Mouse (Mus musculus): ENCODE data around the gene Gnaq. TPM values are rescaled to one million over a fixed set of nuclear protein-coding genes. Genes with fewer than 3 reads are reported as not detected.

Gnaq gene
- polyA plus RNA-seq, 1 experiment: 56.2 TPM

DNA sequence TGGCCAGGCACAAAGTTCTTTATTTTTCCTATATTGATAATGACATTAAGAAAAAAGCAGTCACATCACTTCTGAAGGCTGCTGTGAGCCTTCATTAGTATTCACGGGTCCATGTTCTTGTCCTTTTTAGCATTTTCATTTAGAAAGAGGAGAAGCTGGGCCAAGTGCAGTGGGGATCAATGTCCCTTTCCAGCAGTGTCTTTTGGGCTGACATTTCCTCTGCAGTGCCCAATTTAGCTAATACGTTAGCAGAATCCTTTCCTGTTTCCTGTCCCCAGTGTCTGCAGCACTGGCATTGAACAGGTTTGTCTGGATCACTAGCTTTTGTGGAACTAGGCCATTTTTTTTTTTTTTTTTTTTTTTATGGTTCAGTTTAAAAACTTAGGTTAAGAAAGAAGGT lies 92.2 kb downstream of the Gnaq start:
- 21% methylated on average over 2 of the region's 2 CpGs for WGBS
- no peak overlapping the region for H3K4me3 ChIP-seq (replicated peaks; ENCODE audit: insufficient read depth, low read depth, low read length)
- TF ChIP-seq CTCF (IDR thresholded peaks at IDR 0.05; ENCODE audit: borderline replicate concordance, insufficient read depth, low read depth, low read length) (no peak), POLR2A (IDR thresholded peaks at IDR 0.05; ENCODE audit: borderline replicate concordance, insufficient read depth, low read length) (no peak)
- H3K4me1 ChIP-seq (ENCODE audit: control insufficient read depth, insufficient read depth, low read length): peaks cover 13% of the 10 kb centered on the region
- no peaks in the 10 kb centered on the region for H3K27me3 ChIP-seq (ENCODE audit: control insufficient read depth, insufficient read depth, low read length)
- H3K27ac ChIP-seq (ENCODE audit: insufficient read depth, low read length): no peak overlapping the region
- peak in 1 of 2 experiments; percentile 31 for DNase-seq

DNA sequence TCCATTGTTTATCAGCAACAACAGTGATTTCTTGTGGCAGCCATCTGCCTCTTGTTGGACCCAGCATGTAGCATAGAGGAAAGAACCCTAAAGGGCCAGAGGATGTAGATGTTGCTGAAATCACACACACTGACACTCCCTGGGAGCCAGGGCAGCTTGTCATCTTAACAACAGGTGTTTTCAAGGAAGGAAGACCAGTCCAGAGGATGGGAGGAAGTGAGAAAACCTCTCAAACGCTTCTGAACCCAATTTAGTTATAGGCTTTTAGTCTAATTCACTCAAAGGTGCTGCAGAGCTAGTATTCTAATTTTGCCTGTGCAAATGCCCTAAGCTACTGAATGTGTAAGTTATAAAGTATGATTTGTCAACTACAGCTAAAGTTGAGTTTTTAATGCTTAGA lies 99.0 kb downstream of the Gnaq start:
- Histone ChIP-seq H3K4me3 (replicated peaks; ENCODE audit: insufficient read depth, low read depth, low read length) (no peak overlapping the region), H3K27ac (ENCODE audit: insufficient read depth, low read length) (no peak overlapping the region), H3K27me3 (ENCODE audit: control insufficient read depth, insufficient read depth, low read length) (no peaks in the 10 kb centered on the region), H3K4me1 (ENCODE audit: control insufficient read depth, insufficient read depth, low read length) (peaks cover 10% of the 10 kb centered on the region)
- 57% methylated on average over 1 of the region's 1 CpGs for whole genome bisulfite sequencing
- no peak for DNase-seq
- TF ChIP-seq POLR2A (IDR thresholded peaks at IDR 0.05; ENCODE audit: borderline replicate concordance, insufficient read depth, low read length) (no peak), CTCF (IDR thresholded peaks at IDR 0.05; ENCODE audit: borderline replicate concordance, insufficient read depth, low read depth, low read length) (no peak)

DNA sequence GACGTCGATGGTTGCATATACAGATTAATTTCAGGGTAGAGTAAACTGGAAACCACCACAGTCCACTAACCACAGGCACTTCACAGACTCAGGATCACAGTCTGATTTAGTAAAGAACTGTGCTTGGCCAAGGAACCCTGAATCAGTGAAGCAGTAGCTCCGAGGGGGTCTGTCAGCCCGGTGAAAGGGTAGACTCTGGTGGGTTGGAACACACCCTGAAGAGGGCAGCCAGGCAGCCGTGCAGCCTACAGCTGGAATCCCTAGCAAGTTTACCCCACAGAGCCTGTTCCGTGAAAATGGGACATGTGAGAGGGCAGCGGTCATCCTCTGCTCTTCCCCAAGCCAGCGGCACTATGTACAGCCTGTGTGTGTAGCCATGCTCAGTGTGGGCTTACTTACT lies 103.0 kb downstream of the Gnaq start:
- WGBS: 72% methylated on average over 8 of the region's 8 CpGs
- no peaks in the 10 kb centered on the region for H3K27me3 ChIP-seq (ENCODE audit: control insufficient read depth, insufficient read depth, low read length)
- DNase-seq: no peak
- no peak overlapping the region for H3K4me3 ChIP-seq (replicated peaks; ENCODE audit: insufficient read depth, low read depth, low read length)
- no peak overlapping the region for H3K27ac ChIP-seq (ENCODE audit: insufficient read depth, low read length)
- peaks cover 4% of the 10 kb centered on the region; the same call in 1 of the 2 replicates for H3K4me1 ChIP-seq (ENCODE audit: control insufficient read depth, insufficient read depth, low read length)
- TF ChIP-seq POLR2A (IDR thresholded peaks at IDR 0.05; ENCODE audit: borderline replicate concordance, insufficient read depth, low read length): no peak
- no peak for TF ChIP-seq CTCF (IDR thresholded peaks at IDR 0.05; ENCODE audit: borderline replicate concordance, insufficient read depth, low read depth, low read length)

DNA sequence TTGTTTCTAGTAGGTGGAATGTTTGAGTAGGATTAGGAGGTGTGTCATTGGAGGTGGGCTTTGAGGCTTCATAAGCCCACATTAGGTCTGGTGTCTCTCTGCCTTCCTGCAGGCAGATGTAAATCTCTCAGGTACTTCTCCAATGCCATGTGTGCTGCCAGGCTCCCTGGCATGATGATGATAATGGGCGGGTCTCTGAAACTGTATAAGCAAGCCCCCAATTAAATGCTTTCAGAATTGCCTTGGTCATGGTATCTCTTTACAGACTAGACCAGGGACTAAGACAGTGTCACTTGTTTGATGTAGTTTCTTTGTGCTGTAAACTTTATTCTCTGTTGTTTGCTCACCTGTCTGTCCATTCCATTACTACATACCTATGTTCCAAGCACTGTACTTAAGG lies 104.4 kb downstream of the Gnaq start:
- WGBS: 94% methylated on average over 1 of the region's 1 CpGs
- no peak for DNase-seq
- TF ChIP-seq CTCF (IDR thresholded peaks at IDR 0.05; ENCODE audit: borderline replicate concordance, insufficient read depth, low read depth, low read length): no peak
- TF ChIP-seq POLR2A (IDR thresholded peaks at IDR 0.05; ENCODE audit: borderline replicate concordance, insufficient read depth, low read length): no peak
- no peak overlapping the region for H3K27ac ChIP-seq (ENCODE audit: insufficient read depth, low read length)
- no peak overlapping the region for H3K4me3 ChIP-seq (replicated peaks; ENCODE audit: insufficient read depth, low read depth, low read length)
- H3K27me3 ChIP-seq (ENCODE audit: control insufficient read depth, insufficient read depth, low read length): no peaks in the 10 kb centered on the region
- H3K4me1 ChIP-seq (ENCODE audit: control insufficient read depth, insufficient read depth, low read length): peaks cover 4% of the 10 kb centered on the region; the same call in 1 of the 2 replicates

DNA sequence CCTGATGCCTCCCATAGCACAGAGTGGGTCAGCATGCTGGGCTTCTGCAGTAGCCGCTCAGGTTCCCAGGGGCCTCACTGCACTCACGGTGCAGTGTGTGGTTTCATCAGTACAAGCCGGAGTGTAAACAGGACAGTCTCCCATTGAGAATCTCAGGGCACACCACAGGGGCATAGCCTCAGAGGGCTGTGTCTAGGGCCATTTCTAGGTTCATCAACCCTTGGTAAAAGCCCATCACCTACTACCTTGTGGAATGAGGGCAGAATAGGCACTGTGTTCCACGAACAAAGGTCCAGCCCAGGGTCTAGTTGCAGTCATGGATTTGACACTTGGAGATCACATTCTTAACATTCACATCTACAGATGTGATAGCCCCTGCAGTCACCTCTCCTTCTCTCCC lies 105.4 kb downstream of the Gnaq start:
- WGBS: 77% methylated on average over 4 of the region's 4 CpGs
- no peak overlapping the region for H3K27ac ChIP-seq (ENCODE audit: insufficient read depth, low read length)
- H3K4me1 ChIP-seq (ENCODE audit: control insufficient read depth, insufficient read depth, low read length): peaks cover 4% of the 10 kb centered on the region; the same call in 1 of the 2 replicates
- DNase-seq: no peak
- H3K27me3 ChIP-seq (ENCODE audit: control insufficient read depth, insufficient read depth, low read length): no peaks in the 10 kb centered on the region
- no peak overlapping the region for H3K4me3 ChIP-seq (replicated peaks; ENCODE audit: insufficient read depth, low read depth, low read length)
- TF ChIP-seq POLR2A (IDR thresholded peaks at IDR 0.05; ENCODE audit: borderline replicate concordance, insufficient read depth, low read length) (no peak), CTCF (IDR thresholded peaks at IDR 0.05; ENCODE audit: borderline replicate concordance, insufficient read depth, low read depth, low read length) (no peak)

DNA sequence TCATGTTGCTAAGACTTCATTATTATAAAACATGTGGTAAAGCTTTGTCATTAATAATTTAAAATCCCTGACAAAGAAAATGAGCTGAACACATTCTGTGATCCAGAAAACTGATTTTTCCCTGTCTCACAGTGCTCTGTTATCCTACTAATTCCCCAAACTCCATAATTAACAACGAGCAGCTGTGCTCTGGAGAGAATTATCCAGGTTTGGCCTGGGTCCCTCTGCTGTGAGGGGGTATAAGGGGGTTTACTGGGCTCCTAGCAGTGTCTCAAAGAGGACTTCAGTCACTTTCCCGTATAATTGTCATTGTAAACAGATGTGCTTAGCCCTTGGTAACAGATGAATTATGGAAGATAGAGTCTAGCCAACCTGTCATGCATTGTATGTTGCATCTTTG lies 105.9 kb downstream of the Gnaq start:
- 48% methylated on average over 2 of the region's 2 CpGs for WGBS
- no peak for TF ChIP-seq CTCF (IDR thresholded peaks at IDR 0.05; ENCODE audit: borderline replicate concordance, insufficient read depth, low read depth, low read length)
- TF ChIP-seq POLR2A (IDR thresholded peaks at IDR 0.05; ENCODE audit: borderline replicate concordance, insufficient read depth, low read length): no peak

DNA sequence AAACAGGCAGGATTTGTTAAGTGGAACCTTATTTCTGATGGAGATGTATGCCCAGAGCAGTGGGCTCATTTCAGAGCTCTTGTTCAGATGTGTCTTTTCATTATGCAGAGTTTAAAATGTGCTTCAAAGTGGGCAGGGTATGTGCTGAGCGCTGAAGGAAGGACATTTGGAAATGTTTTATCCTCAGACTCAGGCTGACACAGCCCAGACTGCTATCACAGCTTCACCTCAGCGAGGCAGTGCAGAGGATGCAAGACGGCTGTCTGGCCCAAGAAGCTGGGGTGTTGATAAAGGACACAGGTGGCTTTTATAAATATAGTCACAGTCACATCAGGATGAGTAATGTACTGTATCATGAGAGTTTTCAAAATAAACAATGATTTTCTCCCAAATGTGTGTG lies 110.1 kb downstream of the Gnaq start:
- no peak for TF ChIP-seq POLR2A (IDR thresholded peaks at IDR 0.05; ENCODE audit: borderline replicate concordance, insufficient read depth, low read length)
- no peak for TF ChIP-seq CTCF (IDR thresholded peaks at IDR 0.05; ENCODE audit: borderline replicate concordance, insufficient read depth, low read depth, low read length)
- DNase-seq: no peak
- Histone ChIP-seq H3K4me3 (replicated peaks; ENCODE audit: insufficient read depth, low read depth, low read length) (no peak overlapping the region), H3K27me3 (ENCODE audit: control insufficient read depth, insufficient read depth, low read length) (no peaks in the 10 kb centered on the region), H3K27ac (ENCODE audit: insufficient read depth, low read length) (no peak overlapping the region), H3K4me1 (ENCODE audit: control insufficient read depth, insufficient read depth, low read length) (peaks cover 7% of the 10 kb centered on the region; the same call in 1 of the 2 replicates)
- WGBS: 84% methylated on average over 3 of the region's 3 CpGs

More for the DNA sequence above, 105.9 kb downstream of the Gnaq start:
- H3K27me3 ChIP-seq (ENCODE audit: control insufficient read depth, insufficient read depth, low read length): no peaks in the 10 kb centered on the region
- H3K4me3 ChIP-seq (replicated peaks; ENCODE audit: insufficient read depth, low read depth, low read length): no peak overlapping the region
- no peak for DNase-seq
- H3K4me1 ChIP-seq (ENCODE audit: control insufficient read depth, insufficient read depth, low read length): peaks cover 4% of the 10 kb centered on the region; the same call in 1 of the 2 replicates
- no peak overlapping the region for H3K27ac ChIP-seq (ENCODE audit: insufficient read depth, low read length)

DNA sequence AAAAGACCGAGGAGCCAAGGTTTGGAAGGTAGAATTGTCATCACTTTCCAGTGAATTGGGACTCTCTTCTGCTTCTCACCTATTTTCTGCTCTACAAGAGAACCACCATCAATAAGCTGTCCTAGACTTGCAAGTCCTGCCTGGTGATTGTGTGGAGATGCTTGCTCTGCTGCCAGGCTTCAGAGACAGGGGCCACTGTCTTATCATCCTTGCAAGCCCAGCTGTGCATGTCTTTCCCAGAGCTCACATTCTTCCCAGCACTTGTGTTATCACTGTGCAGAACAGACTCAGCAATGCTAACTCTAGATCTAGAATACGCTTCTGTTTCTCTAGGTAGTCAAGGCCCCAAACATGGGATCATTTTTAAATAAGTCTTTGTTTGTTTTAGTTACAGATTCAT lies 116.4 kb downstream of the Gnaq start:
- H3K4me1 ChIP-seq (ENCODE audit: control insufficient read depth, insufficient read depth, low read length): peaks cover 7% of the 10 kb centered on the region; the same call in 1 of the 2 replicates
- H3K27me3 ChIP-seq (ENCODE audit: control insufficient read depth, insufficient read depth, low read length): no peaks in the 10 kb centered on the region
- DNase-seq: no peak
- TF ChIP-seq POLR2A (IDR thresholded peaks at IDR 0.05; ENCODE audit: borderline replicate concordance, insufficient read depth, low read length): no peak
- no peak for TF ChIP-seq CTCF (IDR thresholded peaks at IDR 0.05; ENCODE audit: borderline replicate concordance, insufficient read depth, low read depth, low read length)
- H3K27ac ChIP-seq (ENCODE audit: insufficient read depth, low read length): no peak overlapping the region
- H3K4me3 ChIP-seq (replicated peaks; ENCODE audit: insufficient read depth, low read depth, low read length): no peak overlapping the region
- 96% methylated on average over 2 of the region's 2 CpGs for WGBS
